Mouse (Mus musculus) spleen, adult 2 months (tissue): ENCODE measurements around the gene Pde1a. TPM values are rescaled to one million over a fixed set of nuclear protein-coding genes. Genes with fewer than 3 reads are reported as not detected.

Experiments
- DNase-seq, 2 experiments: peaks; one replicate each; pipeline versions ENCODE4 v3.0.0 to v3.0.0-alpha.2; 2012 to 2021; ENCODE audit warnings: low spot score in 2 of 2, low read depth in 1 of 2
- H3K27ac ChIP-seq: fragments of 200-500 bp; 2 replicates; pipeline ENCODE4 v1.5.1; 2012; ENCODE audit warnings: low read length, inconsistent platforms; ENCODE audit not compliant: insufficient read depth
- H3K27me3 ChIP-seq: fragments of 200-500 bp; 2 replicates; pipeline ENCODE4 v1.6.1; 2012; ENCODE audit warnings: mild to moderate bottlenecking, moderate library complexity, low read length, inconsistent platforms; ENCODE audit not compliant: control insufficient read depth, insufficient read depth
- H3K36me3 ChIP-seq: fragments of 200-500 bp; 2 replicates; pipeline ENCODE4 v1.6.1; 2012; ENCODE audit warnings: mild to moderate bottlenecking, low read length, inconsistent platforms; ENCODE audit not compliant: control insufficient read depth, insufficient read depth
- H3K4me1 ChIP-seq: fragments of 200-500 bp; 2 replicates; pipeline ENCODE4 v1.6.1; 2011; ENCODE audit warnings: inconsistent platforms; ENCODE audit not compliant: control insufficient read depth, insufficient read depth, insufficient read length
- H3K4me3 ChIP-seq: fragments of 200-500 bp; 2 replicates; pipeline ENCODE4 v1.5.1; 2011; ENCODE audit warnings: mild to moderate bottlenecking, inconsistent platforms; ENCODE audit not compliant: insufficient read depth, insufficient read length; ENCODE audit errors: extremely low read depth
- CTCF ChIP-seq: fragments of 200-500 bp; IDR thresholded peaks from 2 replicates; pipeline ENCODE4 v1.5.1; 2011; ENCODE audit warnings: mild to moderate bottlenecking, inconsistent platforms; ENCODE audit not compliant: insufficient read depth, insufficient read length, insufficient replicate concordance; ENCODE audit errors: extremely low read depth
- POLR2A ChIP-seq: fragments of 200-500 bp; IDR thresholded peaks from 2 replicates; pipeline ENCODE4 v1.6.1; 2011; ENCODE audit warnings: low read depth, low read length, inconsistent platforms
- WGBS: fragments of 180-500 bp; shearing (Covaris S2); methylation state at CpG from one replicate; pipeline ENCODE4 v1.1.7; 2018; 5-methylcytosine and 5-hydroxymethylcytosine counted together
- polyA plus RNA-seq: library from polyadenylated mRNA; depleted of rRNA; stranded (reverse); fragments of >200 nt; gene quantifications from 2 replicates; pipeline ENCODE4 v1.2.3, GENCODE M21; 2012

The Pde1a gene
- polyA plus RNA-seq, 1 experiment: 0.97 TPM

DNA sequence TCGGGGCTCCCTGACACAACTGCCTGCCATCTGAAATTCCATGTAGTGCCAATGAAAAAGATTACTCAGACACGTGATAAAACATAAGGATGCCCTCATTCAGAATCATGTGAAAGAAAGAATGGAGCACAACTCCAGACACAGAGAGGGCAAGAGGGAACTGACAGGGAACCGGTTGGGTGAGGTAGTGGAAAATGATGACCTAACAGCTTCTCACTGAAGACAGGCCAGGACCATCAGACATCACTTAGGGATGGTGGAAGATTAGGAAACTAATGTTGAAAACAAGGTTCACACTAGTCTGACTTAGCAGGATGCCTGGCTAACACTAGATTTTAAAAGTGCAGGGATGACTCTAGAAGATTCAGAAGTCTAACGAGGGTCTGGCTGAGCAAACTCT is 49.6 kb downstream of the Pde1a start:
- WGBS: 88% methylated on average over 4 of the region's 4 CpGs
- DNase-seq: no peak
- no peaks in the 10 kb centered on the region for H3K27me3 ChIP-seq
- H3K36me3 ChIP-seq: no peaks in the 10 kb centered on the region
- no peak overlapping the region for H3K27ac ChIP-seq
- TF ChIP-seq POLR2A: no peak
- no peak for TF ChIP-seq CTCF
- H3K4me3 ChIP-seq: no peak overlapping the region
- H3K4me1 ChIP-seq: no peaks in the 10 kb centered on the region

DNA sequence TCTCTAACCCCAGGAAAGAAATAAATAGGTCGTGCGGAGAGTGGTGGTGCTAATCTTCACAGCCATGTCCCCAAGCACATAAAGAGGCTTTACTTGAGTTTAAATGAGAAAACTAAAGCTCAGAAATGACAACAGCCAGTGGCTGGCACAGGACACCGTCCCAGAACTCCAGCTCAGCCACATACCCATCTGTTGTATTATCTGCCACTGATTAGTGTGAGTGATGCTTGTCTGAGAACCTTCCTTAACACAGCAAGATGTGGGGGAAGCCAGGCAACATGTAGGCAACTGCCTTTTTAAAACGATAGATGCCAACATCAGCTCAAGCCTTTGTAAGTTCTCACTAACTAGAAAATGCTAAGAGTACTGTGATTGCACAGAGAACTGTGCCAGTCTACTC is 52.9 kb downstream of the Pde1a start:
- Histone ChIP-seq H3K27ac (no peak overlapping the region), H3K4me1 (no peaks in the 10 kb centered on the region), H3K27me3 (no peaks in the 10 kb centered on the region), H3K4me3 (no peak overlapping the region), H3K36me3 (no peaks in the 10 kb centered on the region)
- TF ChIP-seq CTCF (no peak), POLR2A (no peak)
- DNase-seq: no peak
- 83% methylated on average over 4 of the region's 4 CpGs for WGBS

DNA sequence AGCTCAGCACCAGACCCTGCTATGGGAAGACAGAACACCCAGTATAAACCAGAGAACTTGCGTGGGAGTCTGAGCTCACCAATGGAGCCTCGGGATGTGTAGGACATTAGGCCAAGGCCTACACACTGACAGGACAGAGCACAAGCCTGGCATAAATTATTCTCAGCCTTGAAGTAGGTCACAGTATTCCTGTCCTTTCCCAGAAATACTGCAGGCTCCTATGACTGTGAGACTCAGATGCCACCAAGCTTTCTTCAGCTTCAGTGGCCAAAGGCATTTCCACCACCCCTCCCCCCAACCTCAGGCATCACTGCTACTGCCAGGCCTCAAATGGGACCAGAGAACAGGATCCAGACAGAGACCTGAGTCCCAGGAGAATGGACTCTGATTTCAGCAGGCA is 54.7 kb downstream of the Pde1a start:
- no peak overlapping the region for H3K4me3 ChIP-seq
- no peaks in the 10 kb centered on the region for H3K27me3 ChIP-seq
- H3K36me3 ChIP-seq: no peaks in the 10 kb centered on the region
- WGBS: 93% methylated on average over 2 of the region's 2 CpGs
- no peaks in the 10 kb centered on the region for H3K4me1 ChIP-seq
- TF ChIP-seq CTCF (no peak), POLR2A (no peak)
- no peak for DNase-seq
- H3K27ac ChIP-seq: no peak overlapping the region

DNA sequence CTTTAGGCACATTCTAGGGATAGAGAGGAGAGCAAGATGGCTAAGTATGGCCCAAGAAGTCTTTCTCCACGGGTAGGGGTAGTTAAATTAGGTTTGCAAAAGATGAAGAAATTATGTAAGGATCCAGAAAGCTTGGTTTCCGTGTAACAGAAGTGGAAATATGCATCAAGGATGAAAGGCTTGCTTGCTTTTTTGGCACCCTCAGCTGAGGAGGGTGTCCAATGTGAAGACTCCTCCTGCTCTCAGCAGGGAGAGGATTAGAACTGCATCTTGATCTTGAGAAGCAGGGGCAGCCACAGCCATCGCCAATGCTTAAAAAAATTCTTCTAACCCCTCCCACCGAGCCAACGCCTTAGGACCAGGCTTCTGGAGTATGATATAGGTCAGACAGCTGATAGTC is 55.2 kb downstream of the Pde1a start:
- DNase-seq: no peak
- Histone ChIP-seq H3K4me1 (no peaks in the 10 kb centered on the region), H3K4me3 (no peak overlapping the region), H3K27ac (no peak overlapping the region), H3K27me3 (no peaks in the 10 kb centered on the region), H3K36me3 (no peaks in the 10 kb centered on the region)
- 66% methylated on average over 5 of the region's 5 CpGs for WGBS
- TF ChIP-seq CTCF (no peak), POLR2A (no peak)

DNA sequence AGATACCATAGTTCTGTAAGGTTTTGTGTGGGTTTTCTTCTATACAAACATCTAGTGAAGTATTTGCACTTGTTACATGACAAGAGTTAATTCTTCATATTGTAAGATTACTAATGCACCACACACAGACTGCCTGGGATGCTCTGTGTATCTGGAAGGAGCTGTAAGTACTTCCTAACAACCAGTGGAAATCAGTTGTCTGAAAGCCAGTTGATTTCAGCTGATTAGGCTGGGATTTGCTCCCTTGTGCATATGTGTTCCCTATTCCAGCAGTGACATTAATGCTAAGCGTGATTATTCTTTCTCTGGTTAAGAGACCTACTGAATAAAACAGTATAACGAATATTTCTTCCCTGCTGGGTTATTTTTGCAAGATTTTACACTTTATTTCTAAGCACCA is 55.8 kb downstream of the Pde1a start:
- WGBS: 77% methylated on average over 2 of the region's 2 CpGs
- TF ChIP-seq POLR2A: no peak
- TF ChIP-seq CTCF: no peak
- Histone ChIP-seq H3K27me3 (no peaks in the 10 kb centered on the region), H3K4me1 (no peaks in the 10 kb centered on the region), H3K4me3 (no peak overlapping the region), H3K36me3 (no peaks in the 10 kb centered on the region), H3K27ac (no peak overlapping the region)
- no peak for DNase-seq

DNA sequence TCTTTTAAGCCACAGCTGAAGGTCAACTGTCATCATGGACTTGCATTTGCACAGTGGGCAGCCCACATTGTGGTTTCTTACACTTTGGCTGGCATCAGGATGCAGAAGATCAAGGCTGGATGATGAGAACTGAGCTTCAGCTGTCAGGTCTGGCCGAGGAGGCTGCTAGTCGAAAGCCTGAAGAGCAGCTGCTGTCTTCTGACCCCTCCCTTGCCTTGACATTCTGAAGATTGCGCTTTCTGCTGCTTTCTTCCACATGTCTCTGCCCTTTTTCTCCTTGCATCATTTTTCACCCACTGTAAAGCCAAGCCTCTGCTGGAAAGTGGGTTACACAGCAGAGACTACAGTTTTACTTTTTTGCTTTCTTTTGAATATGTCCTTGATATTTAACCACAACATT is 59.5 kb downstream of the Pde1a start:
- Histone ChIP-seq H3K27ac (no peak overlapping the region), H3K4me1 (no peaks in the 10 kb centered on the region), H3K27me3 (no peaks in the 10 kb centered on the region), H3K4me3 (no peak overlapping the region), H3K36me3 (no peaks in the 10 kb centered on the region)
- TF ChIP-seq POLR2A (no peak), CTCF (no peak)
- DNase-seq: no peak
- WGBS: 68% methylated on average over 3 of the region's 3 CpGs

DNA sequence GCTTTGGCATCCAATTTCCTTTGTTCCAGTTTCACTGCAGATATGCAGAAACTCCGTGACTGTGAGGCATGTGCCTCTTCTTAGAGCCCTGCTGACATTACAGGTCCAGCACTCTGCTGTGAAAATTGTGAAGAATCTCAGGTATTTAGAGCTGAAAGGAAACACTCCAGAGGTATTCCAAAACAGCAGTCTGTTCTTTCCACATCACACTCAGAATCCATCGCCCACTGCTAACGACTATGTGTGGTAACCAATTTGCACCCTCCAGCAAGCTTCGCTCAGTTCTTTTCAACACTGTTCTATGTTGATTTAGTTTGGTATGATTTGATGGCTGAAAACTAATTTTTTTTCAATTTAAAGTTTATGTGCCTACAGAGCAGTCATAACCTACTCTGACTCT is 62.8 kb downstream of the Pde1a start:
- TF ChIP-seq POLR2A (no peak), CTCF (no peak)
- H3K27ac ChIP-seq: no peak overlapping the region
- no peaks in the 10 kb centered on the region for H3K4me1 ChIP-seq
- DNase-seq: no peak
- no peaks in the 10 kb centered on the region for H3K36me3 ChIP-seq
- no peak overlapping the region for H3K4me3 ChIP-seq
- H3K27me3 ChIP-seq: no peaks in the 10 kb centered on the region
- WGBS: 89% methylated on average over 4 of the region's 4 CpGs
